Mouse (Mus musculus): Measurements from ENCODE around the gene Rsu1. TPM values are rescaled to one million over a fixed set of nuclear protein-coding genes. Genes with fewer than 3 reads are reported as not detected.

Gene Rsu1
- polyA plus RNA-seq (2017; shearing (Covaris generic)) = 96.0 TPM

GRCm38 (mm10) chr2:13271165-13271957, at the start of gene Rsu1:
Gene Rsu1, minus strand, starts transcription at chr2:13271415.

Other genes with a start within 250 kb of the Rsu1 start
- gene Cubn, start 220.4 kb upstream of the Rsu1 start, polyA plus RNA-seq (2017; shearing (Covaris generic)) = 0.12 TPM